Mouse (Mus musculus) cerebellum, postnatal 25 days (tissue): ENCODE results near the gene Mbtd1.
"Not testable (repeated sequence)": the region's sequence is repeated elsewhere in the genome, so short reads cannot be mapped to it uniquely, and the experiment has no call there.

ENCODE experiments used
- DNase-seq, 2 experiments: peaks; one replicate each; pipeline ENCODE4 v3.0.0; 2021; ENCODE audit warnings: mixed read lengths in 2 of 2

Gene Mbtd1

GRCm38 (mm10) chr11:93885572-93886410 is at the start of gene Mbtd1, which contains the start of gene Utp18:
Gene Mbtd1, plus strand, starts transcription at chr11:93885852.
Gene Utp18, minus strand, starts transcription at chr11:93885766.
- DNase-seq: peak; percentile 99 to 100

GRCm38 (mm10) chr11:93847342-93847741 is 38.3 kb upstream of the Mbtd1 start:
- no peak for DNase-seq

- no peak for DNase-seq
Observed at GRCm38 (mm10) chr11:93852546-93852945, 33.1 kb upstream of the Mbtd1 start.

GRCm38 (mm10) chr11:93856284-93856955 is 29.2 kb upstream of the Mbtd1 start:
- DNase-seq: peak; percentile 90 to 94

- DNase-seq: no peak
Observed at GRCm38 (mm10) chr11:93860540-93861172, 25.0 kb upstream of the Mbtd1 start.

- DNase-seq: no peak
Observed at GRCm38 (mm10) chr11:93861193-93861592, 24.5 kb upstream of the Mbtd1 start.

- DNase-seq: no peak
Observed at GRCm38 (mm10) chr11:93862045-93862623, 23.5 kb upstream of the Mbtd1 start.

GRCm38 (mm10) chr11:93862638-93863037 is 23.0 kb upstream of the Mbtd1 start:
- DNase-seq: no peak

- no peak for DNase-seq
Observed at GRCm38 (mm10) chr11:93884068-93884467, 1.6 kb upstream of the Mbtd1 start.

- peak; percentile 75 to 82 for DNase-seq
Observed at GRCm38 (mm10) chr11:93884901-93885571, 616 bp upstream of the Mbtd1 start.

- DNase-seq: peak; percentile 18 to 52
Observed at GRCm38 (mm10) chr11:93886411-93887079, 893 bp downstream of the Mbtd1 start.

GRCm38 (mm10) chr11:93887080-93887447 is 1.4 kb downstream of the Mbtd1 start:
- no peak for DNase-seq

- DNase-seq: no peak
Observed at GRCm38 (mm10) chr11:93897732-93898131, 12.1 kb downstream of the Mbtd1 start.

GRCm38 (mm10) chr11:93906834-93907233 is 21.2 kb downstream of the Mbtd1 start:
- no peak for DNase-seq

GRCm38 (mm10) chr11:93907839-93908238 is 22.2 kb downstream of the Mbtd1 start:
- DNase-seq: no peak

- no peak for DNase-seq
Observed at GRCm38 (mm10) chr11:93908829-93909228, 23.2 kb downstream of the Mbtd1 start.

GRCm38 (mm10) chr11:93911603-93912002 is 26.0 kb downstream of the Mbtd1 start:
- no peak for DNase-seq

- not testable (repeated sequence) for DNase-seq
Observed at GRCm38 (mm10) chr11:93915019-93915418, 29.4 kb downstream of the Mbtd1 start.

- no peak for DNase-seq
Observed at GRCm38 (mm10) chr11:93929106-93929505, 43.5 kb downstream of the Mbtd1 start.

- DNase-seq: no peak
Observed at GRCm38 (mm10) chr11:93940906-93941305, 55.3 kb downstream of the Mbtd1 start.

GRCm38 (mm10) chr11:93944986-93945385 is 59.3 kb downstream of the Mbtd1 start:
- DNase-seq: no peak
